Mouse (Mus musculus) limb, embryonic 11.5 days (tissue): ENCODE data around the gene Hsd17b1. TPM values are rescaled to one million over a fixed set of nuclear protein-coding genes. Genes with fewer than 3 reads are reported as not detected.

Source experiments
- microRNA-seq: library from miRNA; unstranded; fragments of <30 nt; microRNA quantifications from one replicate; pipeline ENCODE4, GENCODE M21; 2016
- polyA plus RNA-seq: library from polyadenylated mRNA; unstranded; fragments of >200 nt; fragmentation: Nextera tagmentation; extraction: Ambion mirVana; gene quantifications from 2 replicates; pipeline ENCODE4 v1.2.1, GENCODE M21; 2014

The Hsd17b1 gene
- polyA plus RNA-seq, 1 experiment from 2014 or later: 0.15 TPM

Small RNA genes within 50 kb of the gene (microRNA-seq; reads per million reads assigned to microRNA genes)
- not detected for gene Mir6928

Other genes starting within 250 kb of the Hsd17b1 start
- gene Stat5b, start 227.7 kb upstream of the Hsd17b1 start, polyA plus RNA-seq: 16.9 and 19.7 TPM in 2 replicates
- 1.9 and 2.0 TPM in 2 replicates for gene Stat5a, start 219.1 kb upstream of the Hsd17b1 start, polyA plus RNA-seq
- 37.1 and 39.4 TPM in 2 replicates for gene Stat3, start 138.9 kb upstream of the Hsd17b1 start, polyA plus RNA-seq
- gene Cavin1, start 107.5 kb upstream of the Hsd17b1 start, polyA plus RNA-seq: 10.2 and 13.3 TPM in 2 replicates
- gene Atp6v0a1, start 69.0 kb upstream of the Hsd17b1 start, polyA plus RNA-seq: 27.1 and 32.0 TPM in 2 replicates
- gene Naglu, start 8.4 kb upstream of the Hsd17b1 start, polyA plus RNA-seq: 5.2 and 5.3 TPM in 2 replicates
- gene Coasy, start 4.2 kb downstream of the Hsd17b1 start, polyA plus RNA-seq: 40.5 and 49.4 TPM in 2 replicates
- 40.6 and 48.9 TPM in 2 replicates for gene Mlx, start 8.9 kb downstream of the Hsd17b1 start, polyA plus RNA-seq
- gene Psmc3ip, start 17.0 kb downstream of the Hsd17b1 start, polyA plus RNA-seq: 71.1 and 71.6 TPM in 2 replicates
- 10.3 and 10.8 TPM in 2 replicates for gene Retreg3, start 41.5 kb downstream of the Hsd17b1 start, polyA plus RNA-seq
- 113 and 119 TPM in 2 replicates for gene Tubg1, start 41.5 kb downstream of the Hsd17b1 start, polyA plus RNA-seq
- gene Tubg2, start 77.5 kb downstream of the Hsd17b1 start, polyA plus RNA-seq: 4.8 and 5.0 TPM in 2 replicates
- 0.04 and 0.21 TPM in 2 replicates for gene Cntnap1, start 92.1 kb downstream of the Hsd17b1 start, polyA plus RNA-seq
- gene Plekhh3, start 92.9 kb downstream of the Hsd17b1 start, polyA plus RNA-seq: 2.6 and 4.1 TPM in 2 replicates
- 0.13 TPM in 1 of 2 replicates, not detected in the other for gene Ccr10, start 97.0 kb downstream of the Hsd17b1 start, polyA plus RNA-seq
- gene Ezh1, start 148.1 kb downstream of the Hsd17b1 start, polyA plus RNA-seq: 12.7 and 13.4 TPM in 2 replicates
- gene Ramp2, start 167.6 kb downstream of the Hsd17b1 start, polyA plus RNA-seq: 60.4 and 67.2 TPM in 2 replicates
- 111 and 120 TPM in 2 replicates for gene Vps25, start 175.3 kb downstream of the Hsd17b1 start, polyA plus RNA-seq
- gene Wnk4, start 182.2 kb downstream of the Hsd17b1 start, polyA plus RNA-seq: 7.0 and 8.1 TPM in 2 replicates
- gene Cntd1, start 200.6 kb downstream of the Hsd17b1 start, polyA plus RNA-seq: 1.3 and 1.8 TPM in 2 replicates
- gene Coa3, start 200.7 kb downstream of the Hsd17b1 start, polyA plus RNA-seq: 191 and 204 TPM in 2 replicates
- 135 and 139 TPM in 2 replicates for gene Becn1, start 223.9 kb downstream of the Hsd17b1 start, polyA plus RNA-seq
- 158 and 164 TPM in 2 replicates for gene Psme3, start 237.8 kb downstream of the Hsd17b1 start, polyA plus RNA-seq
- 1.5 and 1.9 TPM in 2 replicates for gene Aoc2, start 246.7 kb downstream of the Hsd17b1 start, polyA plus RNA-seq